Mouse (Mus musculus): ENCODE results near the gene Gm49450. TPM values are rescaled to one million over a fixed set of nuclear protein-coding genes. Genes with fewer than 3 reads are reported as not detected.
"Not testable (repeated sequence)": the region's sequence is repeated elsewhere in the genome, so short reads cannot be mapped to it uniquely, and the experiment has no call there.

Gene Gm49450
- polyA plus RNA-seq, 1 experiment from 2014 or later: not detected

GRCm38 (mm10) chr15:98980012-98980614, 26.8 kb upstream of the Gm49450 start:
- no peak for DNase-seq (ENCODE audit: extremely low spot score, low spot score)
- Histone ChIP-seq H3K4me3 (no peak overlapping the region), H3K27ac (peak overlapping the region; percentile 36), H3K4me1 (peaks cover 76% of the 10 kb centered on the region), H3K36me3 (replicated peaks) (no peaks in the 10 kb centered on the region), H3K9me3 (no peaks in the 10 kb centered on the region), H3K27me3 (ENCODE audit: poor library complexity, severe bottlenecking) (peaks cover 23% of the 10 kb centered on the region)
- 24% methylated on average over 7 of the region's 7 CpGs for WGBS

DNA sequence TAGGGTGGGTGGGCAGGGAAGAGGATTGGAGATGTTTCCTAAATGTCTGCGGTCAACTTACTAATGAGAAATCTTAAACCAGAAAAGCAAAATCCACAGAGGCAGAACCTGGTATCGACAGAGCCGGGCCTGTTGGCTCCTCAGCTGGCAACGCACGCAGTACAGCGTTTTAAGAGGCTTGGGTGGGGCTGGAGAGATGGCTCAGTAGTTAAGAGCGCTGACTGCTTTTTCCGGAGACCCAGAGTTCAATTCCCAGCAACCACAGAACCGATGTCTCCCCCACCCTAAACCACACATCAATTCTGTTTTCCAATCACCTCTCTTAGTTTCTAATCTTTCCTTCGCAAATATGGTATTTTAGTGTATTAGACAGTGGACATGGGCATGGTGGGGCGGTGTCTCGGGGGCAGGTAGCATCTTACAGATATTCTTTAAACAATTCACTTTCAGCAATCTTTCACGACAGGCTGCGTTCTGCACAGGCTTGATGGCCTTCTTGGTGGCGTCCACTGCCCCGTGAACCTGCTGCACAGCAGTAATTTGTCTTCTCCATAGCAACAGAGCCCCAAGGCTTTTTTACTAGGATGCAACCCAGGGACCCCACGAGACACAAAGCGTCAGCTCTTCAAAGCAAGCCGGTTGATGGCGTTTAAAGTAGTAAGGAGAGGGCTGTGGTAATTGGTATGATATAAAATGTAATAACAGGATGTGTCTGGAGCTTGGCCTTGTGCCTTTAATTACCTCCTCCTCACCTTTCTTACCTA, 25.2 kb upstream of the Gm49450 start:
- H3K9me3 ChIP-seq: no peaks in the 10 kb centered on the region
- H3K4me3 ChIP-seq: no peak overlapping the region
- DNase-seq (ENCODE audit: extremely low spot score, low spot score): no peak
- peaks cover 60% of the 10 kb centered on the region for H3K4me1 ChIP-seq
- H3K27ac ChIP-seq: peak overlapping the region; percentile 75
- 72% methylated on average over 20 of the region's 20 CpGs for WGBS
- H3K36me3 ChIP-seq (replicated peaks): no peaks in the 10 kb centered on the region
- peaks cover 23% of the 10 kb centered on the region for H3K27me3 ChIP-seq (ENCODE audit: poor library complexity, severe bottlenecking)

DNA sequence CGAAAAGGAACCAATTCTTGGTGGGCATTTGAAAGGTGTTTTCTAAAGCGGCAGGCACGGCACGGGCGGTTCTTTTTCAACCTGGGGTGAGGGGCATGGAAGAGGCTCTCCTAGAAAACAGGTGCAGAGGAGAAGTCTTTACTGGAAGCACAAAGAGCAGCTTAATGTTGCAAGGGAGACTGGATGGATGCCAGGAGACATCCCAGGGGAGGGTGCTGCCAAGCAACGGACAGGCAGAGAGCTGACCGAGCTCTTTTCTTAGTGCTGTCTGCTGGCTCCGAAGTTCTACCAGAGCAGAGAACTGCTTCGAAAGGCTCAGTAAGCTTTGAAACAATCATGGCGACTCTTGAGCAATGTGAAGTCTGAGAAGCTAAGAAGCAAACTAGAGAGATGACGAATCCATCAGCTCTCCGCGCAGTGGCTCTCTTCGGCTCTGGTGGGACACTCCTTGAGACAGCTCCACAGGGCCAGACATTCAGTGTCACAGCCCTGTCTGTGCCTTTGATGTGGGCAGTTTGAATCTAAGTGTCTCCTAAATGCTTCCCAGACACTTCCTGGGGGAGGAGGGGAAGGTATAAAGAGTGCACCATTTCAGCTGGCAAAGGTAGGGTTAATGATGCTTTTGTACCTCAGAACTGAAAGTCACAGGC, 24.5 kb upstream of the Gm49450 start:
- Histone ChIP-seq H3K27me3 (ENCODE audit: poor library complexity, severe bottlenecking) (peaks cover 23% of the 10 kb centered on the region), H3K27ac (peak overlapping the region; percentile 75), H3K4me3 (no peak overlapping the region; the same call in 1 of the 2 replicates), H3K36me3 (replicated peaks) (no peaks in the 10 kb centered on the region), H3K9me3 (no peaks in the 10 kb centered on the region), H3K4me1 (peaks cover 57% of the 10 kb centered on the region)
- DNase-seq (ENCODE audit: extremely low spot score, low spot score): no peak
- 78% methylated on average over 14 of the region's 14 CpGs for WGBS

- Histone ChIP-seq H3K27me3 (ENCODE audit: poor library complexity, severe bottlenecking) (peaks cover 19% of the 10 kb centered on the region), H3K4me1 (peaks cover 50% of the 10 kb centered on the region), H3K9me3 (no peaks in the 10 kb centered on the region), H3K36me3 (replicated peaks) (no peaks in the 10 kb centered on the region), H3K4me3 (no peak overlapping the region), H3K27ac (peak overlapping the region; percentile 75)
- 74% methylated on average over 21 of the region's 21 CpGs for WGBS
- DNase-seq (ENCODE audit: extremely low spot score, low spot score): no peak
Observed at GRCm38 (mm10) chr15:98976763-98977758, 23.7 kb upstream of the Gm49450 start.

DNA sequence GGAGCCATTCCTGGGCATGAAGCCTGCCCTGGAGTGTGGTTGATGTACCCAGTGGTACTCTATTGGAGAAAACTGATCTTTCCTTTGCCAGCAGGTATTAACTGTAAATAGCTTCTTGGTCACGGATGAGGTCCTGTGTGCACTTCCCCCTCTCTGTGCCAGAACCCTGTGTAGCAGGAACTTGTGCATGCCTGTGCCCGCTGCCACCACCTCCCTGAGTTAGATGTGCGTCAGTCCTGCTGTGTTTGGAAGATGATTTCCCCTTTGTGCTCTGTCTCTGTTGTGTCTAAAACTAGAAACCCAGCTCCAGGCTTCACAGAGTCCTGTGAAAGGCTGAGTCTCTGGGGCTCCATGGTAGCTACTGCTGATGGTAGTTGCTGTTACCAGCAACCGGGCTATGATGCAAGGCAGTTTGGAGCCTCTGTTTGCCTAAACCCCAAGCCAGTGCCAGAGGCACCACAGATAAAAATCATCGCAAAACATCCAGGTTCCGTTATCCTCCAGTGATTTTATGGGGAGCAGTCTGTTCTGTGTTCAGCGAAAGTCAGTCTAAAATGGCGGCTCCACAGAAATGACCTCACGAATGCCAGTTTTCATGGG, 19.8 kb upstream of the Gm49450 start:
- 93% methylated on average over 9 of the region's 9 CpGs for WGBS
- Histone ChIP-seq H3K27ac (peak overlapping the region; percentile 26), H3K9me3 (no peaks in the 10 kb centered on the region), H3K27me3 (ENCODE audit: poor library complexity, severe bottlenecking) (0 out of 2 replicates have a peak, but pooled peaks cover 8% of the 10 kb centered on the region), H3K4me3 (no peak overlapping the region), H3K36me3 (replicated peaks) (no peaks in the 10 kb centered on the region), H3K4me1 (peaks cover 60% of the 10 kb centered on the region)
- DNase-seq (ENCODE audit: extremely low spot score, low spot score): no peak

DNA sequence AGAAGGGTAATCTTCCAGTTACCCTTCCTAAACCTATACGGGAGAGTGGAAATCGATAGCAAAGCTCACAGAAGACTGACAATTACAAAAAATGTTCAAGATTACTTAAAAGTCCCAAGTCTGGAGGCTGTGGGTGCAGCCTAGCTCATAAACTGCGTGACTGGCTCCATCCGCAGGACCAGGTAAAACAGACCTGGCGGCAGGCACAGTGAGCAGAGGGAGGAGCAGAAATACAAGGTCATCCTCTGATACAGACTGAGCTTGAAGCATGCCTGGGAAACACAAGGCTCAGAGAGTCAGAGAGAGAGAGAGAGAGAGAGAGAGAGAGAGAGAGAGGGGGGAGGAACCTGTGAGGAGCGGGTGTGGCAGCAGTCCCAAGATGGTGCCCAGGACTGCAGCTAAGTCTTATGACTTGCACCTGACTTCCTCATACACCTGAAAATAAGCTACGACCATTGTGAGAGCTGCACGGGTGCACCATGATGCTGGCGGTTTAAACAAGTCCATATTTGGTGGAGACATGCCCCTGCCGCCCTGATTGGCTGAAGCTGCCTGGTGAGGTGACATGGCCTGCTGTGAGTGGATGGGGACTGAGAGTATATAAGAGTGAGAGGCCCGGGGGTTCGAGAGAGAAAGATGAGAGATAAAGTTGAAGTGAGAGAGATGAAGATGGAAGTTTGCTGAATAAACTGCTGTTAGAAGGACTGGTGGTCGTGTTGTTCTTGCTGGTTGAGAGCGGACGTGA, 18.4 kb upstream of the Gm49450 start:
- H3K4me3 ChIP-seq: peak overlapping the region; percentile 19; the same call in 1 of the 2 replicates
- 82% methylated on average over 15 of the region's 15 CpGs for WGBS

DNA sequence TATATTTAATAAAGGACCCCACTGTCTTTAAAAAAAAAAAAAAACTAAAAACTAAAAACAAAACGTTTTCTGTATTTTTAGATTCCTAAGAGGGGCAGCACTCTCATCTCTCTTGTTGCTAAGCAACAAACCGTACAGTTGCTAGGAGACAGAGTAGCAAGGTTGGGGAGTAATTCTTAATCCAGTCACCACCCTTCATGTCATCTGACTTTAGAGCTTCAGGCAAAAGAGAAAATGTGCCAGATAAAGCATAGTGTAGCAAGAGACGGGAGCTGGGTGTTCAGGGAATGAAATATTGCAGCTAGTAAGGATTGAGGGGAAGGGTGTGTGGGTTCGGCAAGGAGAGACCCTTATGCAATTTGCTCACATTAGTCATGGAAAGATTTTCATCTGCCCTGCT, 17.8 kb upstream of the Gm49450 start:
- Histone ChIP-seq H3K27me3 (ENCODE audit: poor library complexity, severe bottlenecking) (no peaks in the 10 kb centered on the region), H3K4me3 (peak overlapping the region; percentile 19; the same call in 1 of the 2 replicates), H3K4me1 (peaks cover 55% of the 10 kb centered on the region), H3K36me3 (replicated peaks) (no peaks in the 10 kb centered on the region; the same call in 1 of the 2 replicates), H3K9me3 (no peaks in the 10 kb centered on the region), H3K27ac (peak overlapping the region; percentile 98)
- WGBS: 41% methylated on average over 4 of the region's 4 CpGs
- DNase-seq (ENCODE audit: extremely low spot score, low spot score): no peak

More for the DNA sequence above, 18.4 kb upstream of the Gm49450 start:
- not testable (repeated sequence) for H3K27me3 ChIP-seq (ENCODE audit: poor library complexity, severe bottlenecking); H3K9me3 ChIP-seq; H3K36me3 ChIP-seq (replicated peaks); DNase-seq (ENCODE audit: extremely low spot score, low spot score)
- H3K27ac ChIP-seq: peak overlapping the region; percentile 98
- H3K4me1 ChIP-seq: peaks cover 55% of the 10 kb centered on the region

- Histone ChIP-seq H3K4me3 (peak overlapping the region; percentile 36), H3K4me1 (peaks cover 63% of the 10 kb centered on the region), H3K27me3 (ENCODE audit: poor library complexity, severe bottlenecking) (no peaks in the 10 kb centered on the region), H3K9me3 (no peaks in the 10 kb centered on the region), H3K27ac (peak overlapping the region; percentile 98), H3K36me3 (replicated peaks) (no peaks in the 10 kb centered on the region; the same call in 1 of the 2 replicates)
- DNase-seq (ENCODE audit: extremely low spot score, low spot score): no peak
- 6% methylated on average over 16 of the region's 16 CpGs for WGBS
Observed at GRCm38 (mm10) chr15:98969372-98970101, 16.2 kb upstream of the Gm49450 start.

GRCm38 (mm10) chr15:98968701-98969371, 15.5 kb upstream of the Gm49450 start:
- H3K9me3 ChIP-seq: peaks cover 4% of the 10 kb centered on the region; the same call in 1 of the 2 replicates
- peak; percentile 93 for DNase-seq (ENCODE audit: extremely low spot score, low spot score)
- H3K4me3 ChIP-seq: peak overlapping the region; percentile 36
- H3K36me3 ChIP-seq (replicated peaks): no peaks in the 10 kb centered on the region; the same call in 1 of the 2 replicates
- H3K27ac ChIP-seq: peak overlapping the region; percentile 98
- WGBS: 4% methylated on average over 12 of the region's 12 CpGs
- peaks cover 63% of the 10 kb centered on the region for H3K4me1 ChIP-seq
- no peaks in the 10 kb centered on the region for H3K27me3 ChIP-seq (ENCODE audit: poor library complexity, severe bottlenecking)

GRCm38 (mm10) chr15:98959531-98959930, 6.2 kb upstream of the Gm49450 start:
- peaks cover 5% of the 10 kb centered on the region; the same call in 1 of the 2 replicates for H3K9me3 ChIP-seq
- DNase-seq (ENCODE audit: extremely low spot score, low spot score): no peak
- no peaks in the 10 kb centered on the region for H3K36me3 ChIP-seq (replicated peaks)
- 88% methylated on average over 3 of the region's 3 CpGs for WGBS
- H3K27ac ChIP-seq: no peak overlapping the region
- H3K27me3 ChIP-seq (ENCODE audit: poor library complexity, severe bottlenecking): no peaks in the 10 kb centered on the region
- peaks cover 21% of the 10 kb centered on the region for H3K4me1 ChIP-seq
- no peak overlapping the region for H3K4me3 ChIP-seq
